Mouse (Mus musculus) embryonic facial prominence, embryonic 12.5 days (tissue): ENCODE measurements at regions not wholly inside any gene's neighbourhood (a gene's known extent, or its start where the extent isn't known, plus 50 kb on each side); places are given as distances from the start of the nearest gene placed in this dataset.
A peak's percentile ranks its signal among the peaks of the same experiment; 100 is the strongest.

Source experiments
- ATAC-seq: fragments of 200-750 bp; cut with Nextera tagmentation; 2 replicates; pipeline ENCODE4 v1.8.0; 2017; ENCODE audit not compliant: insufficient number of reproducible peaks, insufficient read depth, low FRiP score, low TSS enrichment
- H3K27ac ChIP-seq: fragments of 300-500 bp; sonication (generic); 2 replicates; pipeline ENCODE4 v1.5.1; 2016; ENCODE audit warnings: mild to moderate bottlenecking
- H3K27me3 ChIP-seq: fragments of 300-500 bp; sonication (generic); 2 replicates; pipeline ENCODE4 v1.6.1; 2016; ENCODE audit warnings: mild to moderate bottlenecking, moderate library complexity
- H3K36me3 ChIP-seq: fragments of 300-500 bp; sonication (generic); 2 replicates; pipeline ENCODE4 v1.6.1; 2016; ENCODE audit warnings: mild to moderate bottlenecking
- H3K4me1 ChIP-seq: fragments of 300-500 bp; sonication (generic); 2 replicates; pipeline ENCODE4 v1.6.1; 2016
- H3K4me2 ChIP-seq: fragments of 300-500 bp; sonication (generic); replicated peaks from 2 replicates; pipeline ENCODE4 v1.6.1; 2016; ENCODE audit warnings: mild to moderate bottlenecking, moderate library complexity
- H3K4me3 ChIP-seq: fragments of 300-500 bp; sonication (generic); 2 replicates; pipeline ENCODE4 v1.5.1; 2016; ENCODE audit warnings: mild to moderate bottlenecking
- H3K9ac ChIP-seq: fragments of 300-500 bp; sonication (generic); 2 replicates; pipeline ENCODE4 v1.6.1; 2016; ENCODE audit warnings: mild to moderate bottlenecking, moderate library complexity
- H3K9me3 ChIP-seq: fragments of 300-500 bp; sonication (generic); 2 replicates; pipeline ENCODE4 v1.6.1; 2016; ENCODE audit warnings: mild to moderate bottlenecking, moderate library complexity
- WGBS: fragments of 180-500 bp; shearing (Covaris S2); methylation state at CpG from one replicate; pipeline ENCODE4 v1.1.7; 2016; 5-methylcytosine and 5-hydroxymethylcytosine counted together

DNA sequence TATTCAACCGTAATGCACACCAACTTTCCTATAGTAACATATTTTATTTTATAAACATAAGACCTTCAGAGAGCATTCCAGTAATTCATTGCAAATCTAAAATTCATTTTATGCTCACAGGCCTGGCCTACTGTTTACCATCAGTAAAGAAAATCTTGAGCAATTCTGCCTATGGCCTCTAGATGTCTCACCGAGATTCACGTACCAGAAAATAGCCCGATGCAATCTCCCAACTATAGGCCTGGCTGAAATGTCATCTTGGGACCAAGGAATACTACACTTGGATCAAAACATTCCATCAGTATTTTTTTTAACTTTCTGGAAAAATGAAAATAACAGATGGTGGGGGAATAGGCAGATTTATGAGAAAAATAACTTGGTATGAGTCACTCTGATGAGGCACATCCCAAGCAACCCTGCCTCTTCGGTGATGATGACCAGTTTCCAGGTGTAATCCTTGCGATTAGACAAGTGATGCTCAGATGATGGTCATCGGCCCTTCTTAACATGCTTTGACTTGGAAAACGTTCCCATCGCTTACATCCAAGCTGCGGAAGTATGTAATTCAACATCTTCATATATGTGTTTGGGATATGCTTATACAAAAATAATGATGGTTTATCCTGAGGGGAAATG is 439.9 kb downstream of the Nyap2 start:
- Histone ChIP-seq H3K9ac (no peak overlapping the region), H3K36me3 (no peaks in the 10 kb centered on the region), H3K4me3 (no peak overlapping the region), H3K4me1 (0 out of 2 replicates have a peak, but pooled peaks cover 8% of the 10 kb centered on the region), H3K4me2 (no peak overlapping the region), H3K27me3 (no peaks in the 10 kb centered on the region), H3K9me3 (no peaks in the 10 kb centered on the region), H3K27ac (no peak overlapping the region)
- 57% methylated on average over 10 of the region's 10 CpGs for WGBS
- no peak for ATAC-seq

DNA sequence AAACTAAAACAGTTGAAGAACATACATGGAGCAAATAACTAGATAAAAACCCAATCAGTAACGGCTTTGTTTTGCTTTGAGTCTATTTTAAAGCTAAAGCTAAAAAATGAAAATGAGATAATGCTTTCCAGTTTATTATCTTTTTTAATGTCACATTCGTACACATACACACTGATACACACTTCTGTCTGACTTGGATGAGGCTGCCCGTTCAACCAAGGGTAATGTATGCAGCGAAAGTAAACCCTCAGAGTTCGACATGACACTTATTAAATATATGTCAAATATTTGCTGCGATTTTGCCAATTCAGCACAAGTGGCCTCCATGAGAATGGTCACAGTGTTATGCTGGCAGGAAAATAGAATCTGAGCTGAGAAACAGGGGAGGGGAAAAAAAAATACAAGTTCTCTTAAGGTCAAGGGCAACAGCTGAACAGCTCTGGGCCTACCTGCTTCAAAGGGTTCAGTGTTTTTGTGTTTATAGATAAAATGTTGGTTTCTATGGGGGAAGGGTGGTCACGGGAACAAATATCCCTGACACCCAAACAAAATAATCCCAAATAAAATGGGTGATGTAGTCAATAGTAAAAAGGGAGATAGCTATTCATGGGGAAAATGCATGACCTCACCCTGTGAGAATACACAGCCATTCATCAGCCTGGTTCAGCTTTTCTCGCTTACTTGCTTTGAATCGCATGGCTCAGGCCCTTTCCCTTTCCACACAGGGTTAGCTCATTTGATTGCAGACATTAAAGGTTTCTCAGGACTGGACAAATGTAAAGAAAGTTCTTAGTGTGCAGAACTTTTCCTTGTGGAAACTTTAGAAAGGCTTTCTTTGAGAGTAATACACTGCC is 443.9 kb downstream of the Nyap2 start:
- Histone ChIP-seq H3K9me3 (no peaks in the 10 kb centered on the region), H3K27ac (no peak overlapping the region), H3K4me3 (no peak overlapping the region), H3K4me2 (no peak overlapping the region), H3K27me3 (no peaks in the 10 kb centered on the region), H3K4me1 (0 out of 2 replicates have a peak, but pooled peaks cover 10% of the 10 kb centered on the region), H3K36me3 (no peaks in the 10 kb centered on the region), H3K9ac (no peak overlapping the region)
- WGBS = 66% methylated on average over 9 of the region's 9 CpGs
- ATAC-seq = no peak

DNA sequence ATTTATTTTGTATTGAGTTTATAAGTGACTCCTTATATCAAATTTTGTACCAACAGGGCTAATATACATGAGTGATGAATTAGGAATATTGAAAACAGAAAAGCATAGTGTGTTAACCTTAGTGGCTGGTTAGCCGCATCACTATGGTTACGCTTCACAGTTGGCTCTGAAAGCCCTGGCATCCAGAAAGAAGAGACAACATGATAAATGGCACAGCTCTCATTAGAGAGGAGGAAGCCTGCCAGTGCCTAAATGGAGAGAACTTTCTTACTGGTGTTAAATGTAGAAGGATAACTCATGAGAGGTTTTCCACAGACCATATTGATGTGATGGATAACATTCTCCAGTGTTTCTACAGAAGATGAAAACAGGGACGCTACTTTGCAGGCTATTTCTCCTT is 446.2 kb downstream of the Nyap2 start:
- ATAC-seq = no peak

DNA sequence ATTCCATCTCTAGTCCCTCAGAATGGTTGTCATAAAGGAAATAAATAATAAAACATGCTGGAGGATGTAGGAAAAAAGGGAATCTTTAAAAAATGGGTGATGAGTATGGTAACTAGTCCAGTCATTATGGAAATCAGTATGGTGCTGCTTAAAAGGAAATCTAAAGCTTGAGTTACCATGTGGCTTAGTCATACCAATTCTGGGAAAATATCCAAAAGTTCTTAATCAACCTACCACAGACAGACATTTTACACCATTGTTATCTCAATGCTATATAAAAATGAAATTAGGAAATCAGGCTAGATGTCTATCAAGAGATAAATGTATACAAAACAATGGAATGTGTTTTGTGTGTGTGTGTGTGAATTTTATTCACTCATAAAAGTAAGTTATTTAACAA is 449.1 kb downstream of the Nyap2 start:
- no peaks in the 10 kb centered on the region for H3K36me3 ChIP-seq
- ATAC-seq = no peak

More for the DNA sequence above, 446.2 kb downstream of the Nyap2 start:
- Histone ChIP-seq H3K27ac (no peak overlapping the region), H3K4me3 (no peak overlapping the region), H3K4me2 (no peak overlapping the region), H3K9me3 (no peaks in the 10 kb centered on the region), H3K27me3 (no peaks in the 10 kb centered on the region), H3K36me3 (no peaks in the 10 kb centered on the region), H3K9ac (no peak overlapping the region), H3K4me1 (0 out of 2 replicates have a peak, but pooled peaks cover 10% of the 10 kb centered on the region)
- 89% methylated on average over 3 of the region's 3 CpGs for WGBS

DNA sequence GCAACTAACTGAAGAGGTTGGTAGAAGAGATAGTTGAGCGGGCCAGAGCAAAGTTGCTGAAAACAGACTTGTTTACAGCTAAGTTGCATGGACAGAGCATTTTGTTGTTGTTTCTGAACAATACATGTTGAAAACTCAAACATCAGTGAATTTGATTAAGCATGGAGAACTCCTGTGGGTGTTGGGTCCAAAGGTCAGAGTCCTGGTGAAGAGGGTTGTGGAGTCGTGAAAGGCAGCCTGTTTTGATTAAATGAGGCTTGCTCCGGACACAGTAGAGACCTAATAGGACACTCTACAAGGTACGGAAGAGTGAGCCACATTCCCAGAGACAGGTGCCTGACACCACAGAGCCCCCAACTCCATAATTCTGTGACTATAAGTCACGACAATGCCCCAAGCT is 461.1 kb downstream of the Nyap2 start:
- H3K4me3 ChIP-seq = no peak overlapping the region
- no peak overlapping the region for H3K4me2 ChIP-seq
- H3K27ac ChIP-seq = no peak overlapping the region
- no peaks in the 10 kb centered on the region for H3K9me3 ChIP-seq
- no peak for ATAC-seq
- H3K27me3 ChIP-seq = no peaks in the 10 kb centered on the region
- no peak overlapping the region for H3K9ac ChIP-seq
- 0 out of 2 replicates have a peak, but pooled peaks cover 4% of the 10 kb centered on the region for H3K4me1 ChIP-seq
- no peaks in the 10 kb centered on the region for H3K36me3 ChIP-seq
- WGBS = 44% methylated on average over 5 of the region's 5 CpGs

More for the DNA sequence above, 449.1 kb downstream of the Nyap2 start:
- Histone ChIP-seq H3K27ac (no peak overlapping the region), H3K9me3 (no peaks in the 10 kb centered on the region), H3K27me3 (no peaks in the 10 kb centered on the region), H3K4me2 (no peak overlapping the region), H3K4me1 (0 out of 2 replicates have a peak, but pooled peaks cover 9% of the 10 kb centered on the region), H3K4me3 (no peak overlapping the region), H3K9ac (no peak overlapping the region)

DNA sequence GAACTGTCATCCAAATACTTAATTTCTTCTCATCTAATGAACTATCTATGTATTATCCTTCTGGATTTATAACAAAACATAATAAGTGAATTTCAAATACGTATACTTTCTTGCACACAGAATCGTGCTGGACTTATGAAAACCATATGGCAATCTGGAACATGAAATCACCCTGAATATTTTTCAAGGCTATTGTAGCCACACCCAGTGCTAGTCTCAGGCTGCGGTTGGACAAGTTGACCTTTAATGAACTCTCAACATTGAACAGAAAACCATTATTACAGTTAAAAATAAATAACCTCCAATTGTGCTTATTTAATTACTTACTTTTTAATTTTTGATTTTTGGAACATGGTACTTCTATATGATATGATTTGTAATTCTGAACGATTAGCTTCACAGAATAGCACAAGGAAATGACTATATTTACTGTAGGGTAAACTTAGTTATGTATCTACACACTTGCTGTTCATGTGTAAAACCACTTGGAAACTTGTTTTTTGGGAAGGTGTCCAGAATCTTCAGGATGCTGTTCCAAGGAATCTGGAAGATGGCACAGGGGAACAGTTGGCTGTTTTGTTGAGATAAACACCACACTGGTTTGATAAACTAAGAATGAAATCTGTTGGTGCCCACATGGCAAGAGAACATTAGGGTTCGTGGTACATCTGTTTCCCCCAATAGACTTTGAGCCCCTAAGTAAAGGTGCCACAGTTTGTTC is 463.0 kb downstream of the Nyap2 start:
- H3K27ac ChIP-seq = no peak overlapping the region
- 0 out of 2 replicates have a peak, but pooled peaks cover 4% of the 10 kb centered on the region for H3K4me1 ChIP-seq
- no peak overlapping the region for H3K9ac ChIP-seq
- ATAC-seq = no peak
- H3K4me3 ChIP-seq = no peak overlapping the region
- H3K27me3 ChIP-seq = no peaks in the 10 kb centered on the region
- H3K9me3 ChIP-seq = no peaks in the 10 kb centered on the region
- no peak overlapping the region for H3K4me2 ChIP-seq
- WGBS = 56% methylated on average over 5 of the region's 5 CpGs
- no peaks in the 10 kb centered on the region for H3K36me3 ChIP-seq

DNA sequence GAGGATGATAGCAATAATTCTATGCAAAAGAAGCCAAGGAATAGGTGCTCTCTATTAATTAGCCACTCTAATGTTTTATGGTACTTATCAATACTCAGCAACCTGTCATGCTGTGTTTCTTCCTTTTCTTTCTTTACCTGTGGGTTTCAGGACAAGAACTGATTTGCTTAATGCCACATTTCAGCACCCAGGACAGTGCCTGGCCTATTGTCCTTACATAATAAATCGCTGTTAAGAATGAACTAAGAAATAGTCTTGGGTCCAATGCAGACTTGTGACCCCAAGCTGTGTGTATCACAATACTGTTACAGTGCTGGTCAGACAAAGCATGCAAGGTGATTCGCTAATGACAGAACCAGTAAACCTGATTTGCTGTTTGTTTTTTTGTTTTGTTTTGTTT is 472.2 kb downstream of the Nyap2 start:
- no peak for ATAC-seq
- WGBS = 69% methylated on average over 2 of the region's 2 CpGs
- no peaks in the 10 kb centered on the region for H3K9me3 ChIP-seq

DNA sequence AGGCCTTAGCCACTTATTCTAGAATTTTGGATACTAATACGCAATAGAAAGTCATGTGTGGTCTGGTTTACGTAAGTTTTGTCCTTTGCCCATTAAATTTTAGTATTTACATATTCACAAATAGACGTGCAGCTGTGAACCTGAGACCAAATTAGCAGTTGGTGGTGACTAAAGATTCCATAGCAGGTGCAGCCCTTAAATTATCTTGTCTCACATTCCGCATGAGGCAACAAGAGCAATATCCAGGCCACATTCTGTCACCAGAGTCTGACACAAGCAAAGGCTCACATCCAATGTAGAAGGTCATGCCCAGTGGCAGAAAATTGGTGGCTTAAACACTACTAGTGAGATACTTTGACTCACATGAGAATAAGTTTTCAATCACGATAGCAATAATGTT is 473.0 kb downstream of the Nyap2 start:
- Histone ChIP-seq H3K9me3 (no peaks in the 10 kb centered on the region), H3K4me3 (no peak overlapping the region)
- ATAC-seq = no peak

More for the DNA sequence above, 472.2 kb downstream of the Nyap2 start:
- H3K4me3 ChIP-seq = no peak overlapping the region
- H3K36me3 ChIP-seq = no peaks in the 10 kb centered on the region
- no peak overlapping the region for H3K27ac ChIP-seq
- H3K4me2 ChIP-seq = no peak overlapping the region
- H3K9ac ChIP-seq = no peak overlapping the region
- H3K4me1 ChIP-seq = no peaks in the 10 kb centered on the region
- H3K27me3 ChIP-seq = no peaks in the 10 kb centered on the region

DNA sequence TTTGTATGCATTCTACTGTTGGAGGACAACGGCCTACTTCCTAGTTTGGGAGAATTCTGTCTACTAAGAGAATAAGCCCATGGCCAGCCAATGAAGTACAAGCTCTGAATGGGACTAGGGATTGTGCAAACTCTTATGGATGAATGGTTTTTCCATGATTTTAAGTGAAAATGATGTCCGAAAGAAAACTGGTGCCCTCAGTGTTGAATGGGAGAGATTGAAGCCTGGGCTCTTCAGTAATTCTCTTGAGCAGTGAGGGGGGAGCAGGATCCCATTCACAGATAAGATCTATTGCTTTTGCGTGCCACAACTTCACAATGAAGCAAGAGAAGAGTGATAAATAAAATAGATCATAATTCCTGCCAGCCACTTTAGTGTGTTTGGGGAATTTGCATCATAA is 476.0 kb downstream of the Nyap2 start:
- no peaks in the 10 kb centered on the region for H3K27me3 ChIP-seq
- H3K4me2 ChIP-seq = no peak overlapping the region
- ATAC-seq = no peak
- no peaks in the 10 kb centered on the region for H3K9me3 ChIP-seq
- H3K9ac ChIP-seq = no peak overlapping the region
- H3K27ac ChIP-seq = no peak overlapping the region
- WGBS = 87% methylated on average over 3 of the region's 3 CpGs
- H3K4me1 ChIP-seq = no peaks in the 10 kb centered on the region
- H3K36me3 ChIP-seq = no peaks in the 10 kb centered on the region
- H3K4me3 ChIP-seq = no peak overlapping the region

More for the DNA sequence above, 473.0 kb downstream of the Nyap2 start:
- Histone ChIP-seq H3K27ac (no peak overlapping the region), H3K9ac (no peak overlapping the region), H3K4me2 (no peak overlapping the region), H3K27me3 (no peaks in the 10 kb centered on the region), H3K4me1 (no peaks in the 10 kb centered on the region), H3K36me3 (no peaks in the 10 kb centered on the region)
- WGBS = 87% methylated on average over 5 of the region's 5 CpGs

DNA sequence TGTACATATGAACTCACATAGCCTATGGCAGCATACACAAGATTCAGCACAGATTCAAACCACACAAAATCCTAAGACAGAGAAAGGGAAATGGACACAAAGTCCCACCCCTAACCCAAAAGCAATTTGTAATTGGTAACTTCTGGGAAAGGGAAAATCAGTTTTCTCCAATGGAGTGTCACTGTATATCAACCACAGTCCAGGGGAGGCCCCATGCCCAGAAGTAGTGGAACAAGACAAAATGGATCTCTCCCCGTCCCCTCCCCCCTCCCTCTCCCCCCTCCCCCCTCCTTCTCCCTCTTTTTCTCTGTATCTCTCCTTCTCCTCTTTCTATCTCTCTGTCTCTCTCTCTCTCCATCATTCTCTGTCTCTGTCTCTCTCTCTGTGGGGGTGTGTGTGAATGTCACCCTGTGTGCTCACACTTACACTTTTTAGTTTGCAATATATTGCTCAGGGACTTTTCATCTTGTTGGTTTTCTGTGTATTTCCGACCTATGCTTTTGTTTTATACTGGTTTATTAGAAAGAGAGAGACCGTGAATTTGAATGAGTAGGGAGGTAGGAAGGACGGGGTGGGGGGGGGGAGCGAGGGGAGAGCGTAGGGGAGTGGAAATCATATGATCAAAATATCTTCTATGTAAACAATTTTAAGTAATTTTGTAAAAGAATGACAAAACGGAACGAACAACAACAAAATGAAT is 500.4 kb downstream of the Nyap2 start:
- Histone ChIP-seq H3K27me3 (no peaks in the 10 kb centered on the region), H3K36me3 (no peaks in the 10 kb centered on the region), H3K27ac (no peak overlapping the region), H3K4me1 (no peaks in the 10 kb centered on the region), H3K9me3 (no peaks in the 10 kb centered on the region), H3K9ac (no peak overlapping the region), H3K4me2 (peak overlapping the region; percentile 23), H3K4me3 (no peak overlapping the region)
- no peak for ATAC-seq
- WGBS = 46% methylated on average over 8 of the region's 8 CpGs

DNA sequence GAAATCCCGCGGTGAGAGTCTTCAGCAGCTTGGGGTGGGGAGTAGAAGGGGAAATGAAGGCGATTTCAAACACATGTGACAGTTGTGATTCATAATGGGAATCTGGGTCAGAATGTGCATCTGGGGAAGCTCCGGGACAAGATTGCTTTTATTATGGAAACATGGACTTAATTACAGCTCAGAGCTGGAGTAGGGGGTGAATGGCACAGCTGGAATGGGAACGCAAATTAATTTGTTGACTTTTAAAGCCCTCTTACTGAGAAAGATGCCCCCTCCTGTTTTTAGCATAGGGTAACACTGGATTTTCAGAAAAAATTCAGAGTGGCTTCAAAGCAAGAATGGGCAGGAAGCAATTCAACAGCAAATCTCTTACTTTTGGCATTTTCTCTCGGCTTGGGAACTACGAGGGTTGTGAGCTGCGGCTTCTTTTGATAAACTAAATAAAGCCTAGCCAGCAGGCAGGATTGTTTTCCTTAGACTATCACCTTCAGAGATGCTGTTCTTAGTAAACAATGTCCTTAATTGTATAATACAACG is 501.0 kb downstream of the Nyap2 start:
- H3K27ac ChIP-seq = no peak overlapping the region
- H3K9ac ChIP-seq = no peak overlapping the region
- peak overlapping the region; percentile 23 for H3K4me2 ChIP-seq
- no peaks in the 10 kb centered on the region for H3K9me3 ChIP-seq
- H3K4me3 ChIP-seq = no peak overlapping the region
- 24% methylated on average over 9 of the region's 9 CpGs for WGBS
- ATAC-seq = no peak
- no peaks in the 10 kb centered on the region for H3K27me3 ChIP-seq
- H3K36me3 ChIP-seq = no peaks in the 10 kb centered on the region
- H3K4me1 ChIP-seq = no peaks in the 10 kb centered on the region
